Mouse (Mus musculus): ENCODE data around the gene Samd7. TPM values are rescaled to one million over a fixed set of nuclear protein-coding genes. Genes with fewer than 3 reads are reported as not detected.

The Samd7 gene
- polyA plus RNA-seq, 1 experiment from 2014 or later: not detected

- no peak for ATAC-seq (ENCODE audit: low FRiP score)
- H3K27ac ChIP-seq (ENCODE audit: low read depth, low read length): no peak overlapping the region
- no peaks in the 10 kb centered on the region for H3K9me3 ChIP-seq (ENCODE audit: control insufficient read depth, low read length)
- no peak overlapping the region for H3K4me3 ChIP-seq (ENCODE audit: low read depth, low read length)
- peaks cover 11% of the 10 kb centered on the region; the same call in 1 of the 2 replicates for H3K36me3 ChIP-seq (ENCODE audit: control insufficient read depth, insufficient read depth, low read length)
- DNase-seq (ENCODE audit: low spot score): no peak
- H3K4me2 ChIP-seq (replicated peaks; ENCODE audit: low read depth, low read length): no peak overlapping the region
- H3K9ac ChIP-seq (ENCODE audit: low read depth, low read length): no peak overlapping the region
- no peaks in the 10 kb centered on the region for H3K27me3 ChIP-seq (ENCODE audit: control insufficient read depth, insufficient read depth, low read length)
- H3K4me1 ChIP-seq (replicated peaks; ENCODE audit: control insufficient read depth, insufficient read depth, low read length): no peaks in the 10 kb centered on the region
- 75% methylated on average over 3 of the region's 3 CpGs for WGBS
Observed at GRCm38 (mm10) chr3:30812881-30813280, 66.8 kb downstream of the Samd7 start.

Other genes starting within 250 kb of the Samd7 start
- gene Mecom, start 198.3 kb upstream of the Samd7 start, polyA plus RNA-seq (2014; fragmentation: Nextera tagmentation; extraction: Ambion mirVana): 40.2 and 44.3 TPM in 2 replicates
- 0.22 and 0.49 TPM in 2 replicates for gene Actrt3, start 146.4 kb upstream of the Samd7 start, polyA plus RNA-seq (2014; fragmentation: Nextera tagmentation; extraction: Ambion mirVana)
- 35.9 and 36.1 TPM in 2 replicates for gene Mynn, start 144.2 kb upstream of the Samd7 start, polyA plus RNA-seq (2014; fragmentation: Nextera tagmentation; extraction: Ambion mirVana)
- gene Lrriq4, start 101.8 kb upstream of the Samd7 start, polyA plus RNA-seq (2014; fragmentation: Nextera tagmentation; extraction: Ambion mirVana): not detected in 2 replicates
- gene Lrrc34, start 98.4 kb upstream of the Samd7 start, polyA plus RNA-seq (2014; fragmentation: Nextera tagmentation; extraction: Ambion mirVana): 2.9 and 4.1 TPM in 2 replicates
- not detected in 2 replicates for gene Lrrc31, start 46.5 kb upstream of the Samd7 start, polyA plus RNA-seq (2014; fragmentation: Nextera tagmentation; extraction: Ambion mirVana)
- gene Sec62, start 46.6 kb downstream of the Samd7 start, polyA plus RNA-seq (2014; fragmentation: Nextera tagmentation; extraction: Ambion mirVana): 64.3 and 71.5 TPM in 2 replicates
- 1.1 and 2.0 TPM in 2 replicates for gene Gpr160, start 109.7 kb downstream of the Samd7 start, polyA plus RNA-seq (2014; fragmentation: Nextera tagmentation; extraction: Ambion mirVana)
- gene Phc3, start 223.1 kb downstream of the Samd7 start, polyA plus RNA-seq (2014; fragmentation: Nextera tagmentation; extraction: Ambion mirVana): 5.3 and 7.3 TPM in 2 replicates
- gene Prkci, start 249.5 kb downstream of the Samd7 start, polyA plus RNA-seq (2014; fragmentation: Nextera tagmentation; extraction: Ambion mirVana): 37.3 and 41.1 TPM in 2 replicates